Comparison of ENCODE assay signal across 13 mouse cellular contexts in genomic region chr8:61421606-61422005, GRCm38 (mm10).
DNase-seq lines count a peak whose midpoint lies in the region; ATAC-seq and TF ChIP-seq lines count a peak whose summit lies in the region.
"Had no signal": no experiment of that assay in that cellular context is flagged by ENCODE, and none has a peak within 500 bp of the region (broad histone marks: within the 10 kb centered on the region; RNA-seq: fewer than 3 reads in every experiment).

No protein-coding gene starts in this region.

- no peaks in the 10 kb centered on the region; the same call in 1 of the 2 replicates for H3K4me1 ChIP-seq in embryonic facial prominence, embryonic 11.5 days (ENCODE audit: control insufficient read depth, insufficient read depth, low read length)
- peaks cover 18% of the 10 kb centered on the region for H3K4me1 ChIP-seq in limb, embryonic 10.5 days
- H3K4me1 ChIP-seq in kidney, adult 2 months (ENCODE audit: control insufficient read depth, insufficient read depth, low read length): no peaks in the 10 kb centered on the region

- no peak for ATAC-seq in embryonic facial prominence, embryonic 11.5 days (replicated peaks; ENCODE audit: insufficient number of reproducible peaks, low FRiP score, low TSS enrichment, low read depth)

- no peaks in the 10 kb centered on the region for H3K36me3 ChIP-seq in embryonic facial prominence, embryonic 11.5 days (replicated peaks; ENCODE audit: control insufficient read depth, insufficient read depth, low read depth, low read length)
- no peaks in the 10 kb centered on the region for H3K36me3 ChIP-seq in limb, embryonic 10.5 days
- H3K36me3 ChIP-seq in kidney, adult 2 months (ENCODE audit: control insufficient read depth, insufficient read depth, low read length): no peaks in the 10 kb centered on the region
- H3K36me3 ChIP-seq: neural tube, embryonic 15.5 days had no signal

- 60% methylated on average over 11 of the region's 11 CpGs for WGBS in embryonic facial prominence, embryonic 11.5 days
- WGBS in limb, embryonic 10.5 days: 57% methylated on average over 11 of the region's 11 CpGs
- WGBS in kidney, adult 2 months: 90% methylated on average over 11 of the region's 11 CpGs

- no peak for TF ChIP-seq POLR2A in kidney, adult 2 months (IDR thresholded peaks at IDR 0.05; ENCODE audit: low read depth, low read length)

- no peak overlapping the region for H3K9ac ChIP-seq in embryonic facial prominence, embryonic 11.5 days (replicated peaks; ENCODE audit: low read length)
- H3K9ac ChIP-seq: neural tube, embryonic 15.5 days had no signal

- H3K4me2 ChIP-seq in embryonic facial prominence, embryonic 11.5 days (ENCODE audit: low read depth, low read length): no peak overlapping the region
- H3K4me2 ChIP-seq: midbrain, embryonic 11.5 days; neural tube, embryonic 15.5 days had no signal

- H3K27me3 ChIP-seq in embryonic facial prominence, embryonic 11.5 days (ENCODE audit: control insufficient read depth, insufficient read depth, low read length): no peaks in the 10 kb centered on the region
- no peaks in the 10 kb centered on the region for H3K27me3 ChIP-seq in limb, embryonic 10.5 days (ENCODE audit: low read depth, poor library complexity, severe bottlenecking)
- no peaks in the 10 kb centered on the region for H3K27me3 ChIP-seq in kidney, adult 2 months (replicated peaks; ENCODE audit: control insufficient read depth, insufficient read depth, low read length)
- H3K27me3 ChIP-seq: neural tube, embryonic 15.5 days had no signal

- no peak overlapping the region for H3K4me3 ChIP-seq in embryonic facial prominence, embryonic 11.5 days (ENCODE audit: low read depth, low read length)
- H3K4me3 ChIP-seq in limb, embryonic 10.5 days: no peak overlapping the region
- no peak overlapping the region for H3K4me3 ChIP-seq in kidney, adult 2 months (ENCODE audit: insufficient read depth, low read depth, low read length)
- H3K4me3 ChIP-seq: neural tube, embryonic 15.5 days had no signal

- no peak overlapping the region for H3K27ac ChIP-seq in embryonic facial prominence, embryonic 11.5 days (replicated peaks; ENCODE audit: low read depth, low read length)
- H3K27ac ChIP-seq in limb, embryonic 10.5 days: no peak overlapping the region
- H3K27ac ChIP-seq in kidney, adult 2 months (ENCODE audit: insufficient read depth, low read depth, low read length): no peak overlapping the region
- H3K27ac ChIP-seq: neural tube, embryonic 15.5 days had no signal

- no peaks in the 10 kb centered on the region for H3K9me3 ChIP-seq in embryonic facial prominence, embryonic 11.5 days (replicated peaks; ENCODE audit: control insufficient read depth, low read length)
- no peaks in the 10 kb centered on the region for H3K9me3 ChIP-seq in limb, embryonic 10.5 days (replicated peaks)
- H3K9me3 ChIP-seq: neural tube, embryonic 15.5 days had no signal

- no peak for TF ChIP-seq CTCF in kidney, adult 2 months (conservative IDR thresholded peaks at IDR 0.05; ENCODE audit: insufficient read depth, insufficient read length, low read depth, low read length)

- DNase-seq in cerebellum, postnatal 14 days: peak; percentile 59
- no peak for DNase-seq in cerebellum, adult 9-10 months
- peak; percentile 40 for DNase-seq in embryonic facial prominence, embryonic 11.5 days (ENCODE audit: low spot score)
- peak; percentile 24 for DNase-seq in layer of hippocampus, adult 9-10 months (ENCODE audit: low spot score)
- DNase-seq in limb, embryonic 10.5 days (ENCODE audit: low spot score): peak; percentile 35
- no peak for DNase-seq in kidney, postnatal 25 days
- no peak for DNase-seq in kidney, adult 2 months
- DNase-seq in spleen, postnatal 36 days (ENCODE audit: low spot score in 2 of 2): no peak
- DNase-seq: gastrocnemius, postnatal 14 days; heart, postnatal 36 days; kidney, adult 9 months had no signal

Comparison
In these comparisons a context has a peak if more than half of its experiments do, and no peak if none do; other contexts are left out.
1. DNase-seq: peak in cerebellum, postnatal 14 days (2 of 2), embryonic facial prominence, embryonic 11.5 days (single experiment), layer of hippocampus, adult 9-10 months (single experiment) and limb, embryonic 10.5 days (single experiment); none in cerebellum, adult 9-10 months (single experiment), kidney, postnatal 25 days (0 of 2), kidney, adult 2 months (single experiment) and spleen, postnatal 36 days (0 of 2).